Mouse (Mus musculus) naive thymus-derived CD4-positive, alpha-beta T cell, adult 2 months (primary cell): ENCODE results near the gene Tob2.

ENCODE experiments used
- DNase-seq: peaks from one replicate; pipeline ENCODE4 v3.0.0-alpha.2; 2011; ENCODE audit warnings: low read depth

Gene Tob2

GRCm38 (mm10) chr15:81860471-81861135, 2.0 kb upstream of the Tob2 start:
- no peak for DNase-seq

GRCm38 (mm10) chr15:81859330-81860255, 997 bp upstream of the Tob2 start:
- DNase-seq: peak; percentile 94

- DNase-seq: peak; percentile 92
These were observed 469 bp downstream of the Tob2 start for GRCm38 (mm10) chr15:81858138-81858516.

- DNase-seq: no peak
These were observed 876 bp downstream of the Tob2 start for GRCm38 (mm10) chr15:81857724-81858116.

- peak; percentile 64 for DNase-seq
These were observed 1.5 kb downstream of the Tob2 start for GRCm38 (mm10) chr15:81856938-81857723.

GRCm38 (mm10) chr15:81856030-81856790, 2.4 kb downstream of the Tob2 start:
- peak; percentile 81 for DNase-seq

GRCm38 (mm10) chr15:81853081-81853480, 5.5 kb downstream of the Tob2 start:
- DNase-seq: no peak

- DNase-seq: no peak
These were observed 6.1 kb downstream of the Tob2 start for GRCm38 (mm10) chr15:81852411-81853000.

- DNase-seq: no peak
These were observed 7.2 kb downstream of the Tob2 start for GRCm38 (mm10) chr15:81851375-81851774.

- DNase-seq: peak; percentile 14
These were observed 7.9 kb downstream of the Tob2 start for GRCm38 (mm10) chr15:81850718-81851117.

- peak; percentile 19 for DNase-seq
These were observed 9.5 kb downstream of the Tob2 start for GRCm38 (mm10) chr15:81849104-81849503.

- DNase-seq: peak; percentile 88
These were observed 10.3 kb downstream of the Tob2 start for GRCm38 (mm10) chr15:81848301-81848700.

GRCm38 (mm10) chr15:81847861-81848260, 10.7 kb downstream of the Tob2 start:
- peak; percentile 13 for DNase-seq

GRCm38 (mm10) chr15:81847161-81847560, 11.4 kb downstream of the Tob2 start:
- no peak for DNase-seq

GRCm38 (mm10) chr15:81846755-81847154, 11.8 kb downstream of the Tob2 start:
- no peak for DNase-seq

GRCm38 (mm10) chr15:81845724-81846123, 12.9 kb downstream of the Tob2 start:
- DNase-seq: no peak

- no peak for DNase-seq
These were observed 13.5 kb downstream of the Tob2 start for GRCm38 (mm10) chr15:81845033-81845625.

- no peak for DNase-seq
These were observed 16.3 kb downstream of the Tob2 start for GRCm38 (mm10) chr15:81842275-81842674.

GRCm38 (mm10) chr15:81840306-81840705, 18.3 kb downstream of the Tob2 start:
- no peak for DNase-seq

GRCm38 (mm10) chr15:81839634-81840033, 19.0 kb downstream of the Tob2 start:
- no peak for DNase-seq
